Mouse (Mus musculus): ENCODE results near the gene Zfp658. TPM values are rescaled to one million over a fixed set of nuclear protein-coding genes. Genes with fewer than 3 reads are reported as not detected.

The Zfp658 gene
- total RNA-seq, 2 experiments from 2014 or later, result 2.2 TPM

- peak; percentile 80 to 82 for DNase-seq (ENCODE audit: low spot score in 2 of 2)
These were observed 17.6 kb downstream of the Zfp658 start, which contains the start of gene Zfp719 for GRCm38 (mm10) chr7:43579440-43580171. Zfp719 (plus strand) TSS chr7:43579610.

DNA sequence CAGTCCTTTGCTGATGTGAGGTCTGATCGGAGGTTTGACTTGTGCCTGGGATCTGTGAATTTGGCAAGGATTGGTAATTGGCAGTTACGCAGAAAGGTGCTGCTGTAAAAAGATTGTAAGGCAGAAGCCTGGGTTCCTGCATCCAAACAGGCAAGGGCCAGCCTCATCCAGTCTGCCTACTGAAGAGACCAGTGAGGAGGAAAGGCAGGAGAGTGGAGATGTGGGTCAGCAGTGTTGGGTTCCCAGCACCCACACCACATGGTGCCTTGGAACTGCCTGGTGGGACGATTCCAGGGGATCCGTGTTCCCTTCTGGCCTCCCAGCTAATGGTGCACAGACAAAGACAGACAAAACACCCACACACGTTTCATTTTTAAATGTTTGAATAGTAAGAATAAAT lies 18.5 kb downstream of the Zfp658 start:
- DNase-seq (ENCODE audit: low spot score in 2 of 2), result no peak

GRCm38 (mm10) chr7:43584790-43585189 lies 22.7 kb downstream of the Zfp658 start:
- no peak for DNase-seq (ENCODE audit: low spot score in 2 of 2)

DNA sequence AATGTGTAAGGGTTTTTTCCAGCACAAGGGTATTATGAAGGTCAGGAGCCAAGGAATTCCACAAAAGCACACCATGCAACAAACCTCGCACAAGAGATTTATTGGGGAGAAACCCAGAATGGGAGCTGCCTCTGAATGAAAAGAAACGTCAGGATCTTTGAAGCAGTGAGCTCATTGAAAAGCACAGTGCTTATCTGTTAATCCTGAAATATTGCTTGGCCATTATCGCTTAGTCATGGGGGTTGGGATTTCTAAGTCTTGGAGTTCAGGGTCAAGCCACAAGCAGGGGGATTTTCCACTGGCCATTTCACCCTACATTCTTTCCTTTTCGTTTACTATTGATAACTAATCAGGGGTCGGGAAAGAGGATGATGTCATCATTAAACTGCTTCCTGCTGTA lies 39.8 kb downstream of the Zfp658 start:
- DNase-seq (ENCODE audit: low spot score in 2 of 2), result no peak

GRCm38 (mm10) chr7:43606896-43607742 lies 45.1 kb downstream of the Zfp658 start, which contains the start of gene Zfp819:
Zfp819 (plus strand) TSS chr7:43607169.
- peak; percentile 35 to 53 for DNase-seq (ENCODE audit: low spot score in 2 of 2)

DNA sequence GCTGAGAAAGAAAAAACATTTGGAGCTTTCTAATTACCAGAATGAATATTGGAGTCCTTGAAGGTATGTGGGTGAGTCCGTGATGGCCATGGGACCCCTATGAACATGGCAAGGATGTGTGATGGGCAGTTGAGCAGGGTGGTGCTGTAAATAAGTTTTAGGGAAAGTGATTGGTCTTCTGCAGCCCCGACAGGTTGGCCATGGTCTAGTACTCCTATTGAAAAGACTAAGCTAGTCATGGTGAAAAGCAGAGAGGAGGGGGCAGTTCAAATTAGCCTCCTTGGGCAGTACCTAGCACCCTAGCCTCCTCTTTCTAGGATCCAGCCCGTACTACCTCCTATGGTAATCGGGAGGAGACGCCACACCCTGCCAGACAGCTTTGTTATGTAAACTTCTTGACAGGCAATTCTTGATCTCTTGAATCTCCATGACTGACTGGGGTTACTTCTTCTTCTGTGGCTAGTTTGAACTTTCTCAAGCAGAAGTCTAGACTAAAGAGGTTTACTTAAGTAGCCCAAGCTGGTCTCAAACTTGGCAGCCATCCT lies 45.8 kb downstream of the Zfp658 start:
- DNase-seq (ENCODE audit: low spot score in 2 of 2), result no peak

- DNase-seq (ENCODE audit: low spot score in 2 of 2), result no peak
These were observed 46.3 kb downstream of the Zfp658 start for GRCm38 (mm10) chr7:43608316-43608824.

GRCm38 (mm10) chr7:43613816-43614551 lies 51.9 kb downstream of the Zfp658 start:
- DNase-seq (ENCODE audit: low spot score in 2 of 2), result no peak

DNA sequence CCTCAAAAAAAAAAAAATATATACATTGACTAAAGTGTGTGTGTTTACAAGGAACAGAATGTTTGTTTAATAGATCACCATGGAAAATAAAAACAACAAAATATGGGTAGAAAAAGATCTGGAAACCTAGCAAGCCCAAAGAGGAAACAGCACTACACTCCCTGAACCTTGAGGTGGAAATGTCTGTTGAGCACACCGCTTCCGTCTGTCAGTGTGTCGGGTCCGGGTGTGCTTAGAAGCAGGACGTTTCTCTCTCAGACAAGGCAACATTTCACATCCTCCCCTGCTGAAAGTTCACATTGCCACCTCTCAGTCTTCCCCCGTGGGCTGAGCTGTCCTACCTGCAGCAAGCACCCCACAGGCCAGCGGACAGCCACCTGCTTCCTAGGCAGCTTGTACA lies 60.9 kb downstream of the Zfp658 start:
- DNase-seq (ENCODE audit: low spot score in 2 of 2), result no peak

DNA sequence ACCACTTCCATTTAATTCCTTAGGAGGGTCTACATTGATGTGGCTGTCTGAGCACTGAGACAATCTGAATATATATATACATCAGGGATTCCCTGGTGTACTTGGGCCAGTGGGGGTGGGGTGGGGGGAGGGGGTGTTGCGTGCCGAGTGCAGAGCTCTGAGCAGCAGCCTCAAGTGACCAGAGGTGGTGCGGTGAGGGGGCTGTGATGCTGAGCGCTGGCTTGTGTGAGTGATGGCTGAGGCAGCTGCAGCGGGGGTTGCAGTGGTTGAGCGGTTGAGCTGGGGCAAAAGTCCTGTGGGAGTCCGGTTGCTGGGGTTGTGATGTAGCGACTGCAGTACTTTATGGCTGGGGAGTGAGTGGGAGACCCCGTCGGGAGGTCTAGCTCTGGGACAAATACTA lies 61.8 kb downstream of the Zfp658 start:
- no peak for DNase-seq (ENCODE audit: low spot score in 2 of 2)

Other genes starting within 250 kb of the Zfp658 start
- gene Zfp715, start 249.0 kb upstream of the Zfp658 start, total RNA-seq (2021), result 10 to 100 TPM; 20.1 to 20.9 TPM
- not detected for gene Siglecf, start 210.9 kb upstream of the Zfp658 start, total RNA-seq (2021)
- under 1 TPM; 0.46 to 0.54 TPM for gene Siglecg, start 154.1 kb upstream of the Zfp658 start, total RNA-seq (2021)
- gene Lim2, start 134.6 kb upstream of the Zfp658 start, total RNA-seq (2021), result not detected
- gene Nkg7, start 125.2 kb upstream of the Zfp658 start, total RNA-seq (2021), result 1 to 10 TPM in 1 of 2 experiments, under 1 TPM in 1; 0.83 to 3.2 TPM
- not detected for gene Cldnd2, start 121.5 kb upstream of the Zfp658 start, total RNA-seq (2021)
- gene Etfb, start 118.2 kb upstream of the Zfp658 start, total RNA-seq (2021), result 100 to 1,000 TPM; 440 to 834 TPM
- under 1 TPM in 1 of 2 experiments, not detected in 1; 0.43 TPM for gene Gm45233, start 118.1 kb upstream of the Zfp658 start, total RNA-seq (2021)
- 1 to 10 TPM; 1.6 to 4.2 TPM for gene Vsig10l, start 99.1 kb upstream of the Zfp658 start, total RNA-seq (2021)
- gene Iglon5, start 72.2 kb upstream of the Zfp658 start, total RNA-seq (2021), result 1 to 10 TPM; 1.3 to 1.5 TPM
- not detected for gene 4931406B18Rik, start 56.3 kb upstream of the Zfp658 start, total RNA-seq (2021)
- 1 to 10 TPM; 3.3 to 5.4 TPM for gene Cd33, start 17.8 kb upstream of the Zfp658 start, total RNA-seq (2021)
- gene Zfp719, start 17.4 kb downstream of the Zfp658 start, total RNA-seq (2021), result 10 to 100 TPM; 15.3 to 17.6 TPM
- gene Zfp819, start 44.9 kb downstream of the Zfp658 start, total RNA-seq (2021), result under 1 TPM in 1 of 2 experiments, not detected in 1; 0.13 TPM
- gene Ceacam18, start 72.5 kb downstream of the Zfp658 start, total RNA-seq (2021), result not detected
- 1 to 10 TPM; 3.4 to 3.6 TPM for gene Siglece, start 97.9 kb downstream of the Zfp658 start, total RNA-seq (2021)
- 10 to 100 TPM; 10.9 to 13.9 TPM for gene Ctu1, start 109.8 kb downstream of the Zfp658 start, total RNA-seq (2021)
- not detected for gene Klk14, start 128.2 kb downstream of the Zfp658 start, total RNA-seq (2021)
- gene Klk13, start 150.3 kb downstream of the Zfp658 start, total RNA-seq (2021), result under 1 TPM in 1 of 2 experiments, not detected in 1; 0.45 TPM
- gene Klk12, start 206.6 kb downstream of the Zfp658 start, total RNA-seq (2021), result not detected
- not detected for gene Klk11, start 212.3 kb downstream of the Zfp658 start, total RNA-seq (2021)
- under 1 TPM; 0.36 to 0.86 TPM for gene Klk10, start 218.8 kb downstream of the Zfp658 start, total RNA-seq (2021)
- not detected for gene Klk9, start 229.6 kb downstream of the Zfp658 start, total RNA-seq (2021)
- gene Klk8, start 235.3 kb downstream of the Zfp658 start, total RNA-seq (2021), result 1 to 10 TPM; 2.9 to 4.9 TPM
- not detected for gene Klk7, start 249.0 kb downstream of the Zfp658 start, total RNA-seq (2021)